Mouse (Mus musculus) cortical plate, adult 2 months (tissue): ENCODE results near the gene Gm765. TPM values are rescaled to one million over a fixed set of nuclear protein-coding genes. Genes with fewer than 3 reads are reported as not detected.

Source experiments
- H3K27ac ChIP-seq: fragments of 200-500 bp; 2 replicates; pipeline ENCODE4 v1.5.1; 2012; ENCODE audit warnings: low read length, control low read depth, inconsistent platforms; ENCODE audit not compliant: insufficient read depth
- H3K4me1 ChIP-seq: fragments of 200-500 bp; 2 replicates; pipeline ENCODE4 v1.6.1; 2011; ENCODE audit warnings: low read length; ENCODE audit not compliant: control insufficient read depth, insufficient read depth
- H3K4me3 ChIP-seq: fragments of 200-500 bp; 2 replicates; pipeline ENCODE4 v1.5.1; 2011; ENCODE audit warnings: mild to moderate bottlenecking, low read length, control low read depth; ENCODE audit not compliant: insufficient read depth
- CTCF ChIP-seq: fragments of 200-500 bp; IDR thresholded peaks from 2 replicates; pipeline ENCODE4 v1.5.1; 2011; ENCODE audit warnings: mild to moderate bottlenecking, control low read depth, low read length; ENCODE audit not compliant: insufficient read depth; ENCODE audit errors: extremely low read depth
- POLR2A ChIP-seq: fragments of 200-500 bp; IDR thresholded peaks from 2 replicates; pipeline ENCODE4 v1.6.1; 2011; ENCODE audit warnings: mild to moderate bottlenecking, low read length, control low read depth; ENCODE audit not compliant: insufficient read depth; ENCODE audit errors: extremely low read depth
- polyA plus RNA-seq: library from polyadenylated mRNA; depleted of rRNA; stranded (reverse); fragments of >200 nt; gene quantifications from 2 replicates; pipeline ENCODE4 v1.2.3, GENCODE M21; 2012

Gm765 gene
- polyA plus RNA-seq, 1 experiment = 2.8 TPM

GRCm38 (mm10) chr6:98240561-98241272, 101.8 kb downstream of the Gm765 start:
- Histone ChIP-seq H3K4me3 (no peak overlapping the region), H3K4me1 (no peaks in the 10 kb centered on the region; the same call in 1 of the 2 replicates), H3K27ac (no peak overlapping the region; the same call in 1 of the 2 replicates)
- no peak for TF ChIP-seq CTCF
- no peak for TF ChIP-seq POLR2A

GRCm38 (mm10) chr6:98234097-98234496, 108.5 kb downstream of the Gm765 start:
- no peak overlapping the region for H3K4me3 ChIP-seq
- no peak for TF ChIP-seq POLR2A
- no peak for TF ChIP-seq CTCF
- H3K4me1 ChIP-seq = no peaks in the 10 kb centered on the region
- no peak overlapping the region for H3K27ac ChIP-seq

DNA sequence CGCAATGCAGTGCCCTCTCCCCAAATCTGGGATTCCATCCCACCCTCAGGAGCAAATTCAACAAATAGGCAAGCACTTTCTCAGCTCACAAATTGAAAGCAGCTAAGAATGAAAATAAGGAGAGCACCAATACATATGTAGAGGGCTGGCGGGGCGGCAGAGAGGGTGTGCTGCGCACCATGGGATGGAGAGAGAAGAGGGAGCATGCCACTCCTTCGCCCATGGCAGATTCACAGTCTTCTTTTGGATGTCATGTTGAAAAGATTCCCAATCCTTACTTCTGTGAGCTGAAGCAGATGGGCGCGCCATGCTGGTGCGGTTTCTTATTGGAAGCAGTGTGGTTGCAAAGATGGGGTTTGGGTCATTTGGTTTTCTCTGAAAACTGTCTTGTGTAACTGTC, 118.6 kb downstream of the Gm765 start:
- Histone ChIP-seq H3K27ac (no peak overlapping the region), H3K4me1 (no peaks in the 10 kb centered on the region; the same call in 1 of the 2 replicates), H3K4me3 (no peak overlapping the region)
- TF ChIP-seq POLR2A (no peak), CTCF (no peak)

DNA sequence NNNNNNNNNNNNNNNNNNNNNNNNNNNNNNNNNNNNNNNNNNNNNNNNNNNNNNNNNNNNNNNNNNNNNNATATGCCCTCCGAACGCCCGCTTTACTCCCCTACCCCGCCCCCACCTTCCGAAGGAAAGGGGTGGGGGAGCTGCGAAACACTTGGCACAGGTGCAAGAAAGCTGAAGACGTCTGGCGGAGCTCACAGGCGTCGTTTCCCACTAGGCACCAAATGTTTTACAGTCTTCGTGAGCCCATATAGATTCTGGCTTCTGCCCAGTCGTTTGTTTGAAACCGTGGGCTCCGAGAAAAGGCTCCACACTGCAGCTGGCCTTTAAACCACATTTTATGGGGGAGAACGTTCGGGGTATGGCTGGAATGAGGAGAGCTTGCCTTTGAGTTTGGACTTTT, 120.6 kb downstream of the Gm765 start:
- no peak overlapping the region for H3K4me3 ChIP-seq
- no peaks in the 10 kb centered on the region; the same call in 1 of the 2 replicates for H3K4me1 ChIP-seq
- TF ChIP-seq POLR2A (no peak), CTCF (no peak)
- H3K27ac ChIP-seq = no peak overlapping the region

DNA sequence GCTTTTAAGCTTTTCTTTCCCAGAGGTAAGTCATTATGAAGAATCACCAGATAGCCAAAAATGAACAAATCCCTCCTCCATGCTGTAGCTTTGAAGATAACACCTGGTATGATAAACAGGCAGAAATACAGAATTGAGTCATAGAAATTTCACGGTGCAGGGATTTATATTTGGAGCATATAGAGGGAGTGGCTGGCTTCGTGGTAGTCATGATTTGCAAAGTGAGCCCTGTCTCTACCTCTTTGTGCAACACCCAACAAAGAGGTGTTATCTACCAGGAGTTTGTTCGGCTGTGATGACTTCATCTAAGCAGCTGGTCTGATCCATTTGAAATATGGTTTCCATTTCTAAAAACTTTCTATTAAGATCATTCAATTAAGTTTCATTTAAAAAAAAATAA, 130.3 kb downstream of the Gm765 start:
- H3K27ac ChIP-seq = no peak overlapping the region
- no peak overlapping the region for H3K4me3 ChIP-seq

GRCm38 (mm10) chr6:98210237-98210636, 132.3 kb downstream of the Gm765 start:
- no peak for TF ChIP-seq CTCF
- TF ChIP-seq POLR2A = no peak
- no peak overlapping the region for H3K27ac ChIP-seq
- no peaks in the 10 kb centered on the region for H3K4me1 ChIP-seq
- H3K4me3 ChIP-seq = no peak overlapping the region

More for the DNA sequence above, 130.3 kb downstream of the Gm765 start:
- H3K4me1 ChIP-seq = no peaks in the 10 kb centered on the region
- TF ChIP-seq POLR2A = no peak
- no peak for TF ChIP-seq CTCF

DNA sequence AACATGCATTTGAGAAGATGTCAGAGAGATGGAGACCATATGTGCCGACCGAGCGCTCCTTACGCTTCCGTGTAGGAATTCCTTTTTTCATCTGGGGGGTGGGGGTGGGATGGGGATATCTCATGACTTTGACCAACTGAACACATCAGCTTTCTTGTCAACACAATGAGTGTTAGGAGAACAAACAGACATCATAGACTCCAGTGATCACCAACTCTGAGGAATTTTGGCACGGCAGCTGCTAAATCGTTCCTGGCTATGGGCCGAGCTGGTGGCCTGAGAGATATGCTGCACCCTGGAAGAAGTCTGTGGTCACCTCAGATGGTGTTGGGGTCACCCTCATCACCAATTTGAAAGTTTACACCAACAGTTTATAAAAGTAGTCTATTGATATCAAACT, 134.5 kb downstream of the Gm765 start:
- Histone ChIP-seq H3K4me3 (no peak overlapping the region), H3K27ac (no peak overlapping the region), H3K4me1 (no peaks in the 10 kb centered on the region)
- TF ChIP-seq CTCF (no peak), POLR2A (no peak)

DNA sequence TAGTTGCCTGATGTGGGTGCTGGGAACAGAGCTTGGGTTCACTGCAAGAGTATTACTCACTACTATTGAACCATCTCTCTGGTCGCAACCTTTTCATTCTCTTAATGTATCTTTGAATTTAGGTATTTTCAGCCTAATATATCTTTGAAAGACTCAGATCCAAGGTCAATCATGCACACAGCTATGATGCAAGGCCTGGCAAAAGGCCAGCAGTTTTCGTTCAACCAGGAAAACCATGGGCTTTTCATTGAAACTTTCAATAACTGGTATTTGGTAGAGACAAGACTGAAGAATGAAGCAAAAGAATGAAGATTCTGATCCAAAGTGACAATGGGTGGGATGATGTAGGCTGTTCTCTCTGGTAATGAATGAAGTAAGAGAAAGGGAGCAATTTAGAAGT, 143.8 kb downstream of the Gm765 start:
- Histone ChIP-seq H3K4me1 (no peaks in the 10 kb centered on the region), H3K27ac (no peak overlapping the region), H3K4me3 (no peak overlapping the region)
- TF ChIP-seq CTCF (no peak), POLR2A (no peak)

- TF ChIP-seq POLR2A = no peak
- TF ChIP-seq CTCF = no peak
- Histone ChIP-seq H3K27ac (no peak overlapping the region), H3K4me3 (no peak overlapping the region), H3K4me1 (no peaks in the 10 kb centered on the region)
Observed at GRCm38 (mm10) chr6:98190745-98191442, 151.7 kb downstream of the Gm765 start.
